Mouse (Mus musculus) erythroblast, embryonic 14.5 days (primary cell): Measurements from ENCODE around the gene Lmod1.

ENCODE experiments used
- GATA1 ChIP-seq: IDR thresholded peaks from 2 replicates; pipeline ENCODE4 v1.6.1; 2012; ENCODE audit warnings: low read length, inconsistent platforms, mixed read lengths
- TAL1 ChIP-seq: IDR thresholded peaks from 3 replicates; pipeline ENCODE4 v1.6.1; 2012; ENCODE audit warnings: low read length, inconsistent platforms, mixed read lengths

- TF ChIP-seq GATA1 (no peak), TAL1 (no peak)
Observed at GRCm38 (mm10) chr1:135401452-135402110, 77.0 kb downstream of the Lmod1 start.
